Mouse (Mus musculus) T-helper 17 cell (primary cell): ENCODE results near the gene Tmem59l.

Experiments used
- in situ Hi-C, 2 experiments: fragments of 300-600 bp; cut with MboI, MseI; formaldehyde crosslinking; loops; 1 replicate in 1 of 2; 2 replicates in 1 of 2; pipeline ENCODE4 v1.15.1; 2025; ENCODE audit warnings: high pct_unique_total_duplicates in 2 of 2

The Tmem59l gene

GRCm38 (mm10) chr8:70490061-70490879, 3.1 kb upstream of the Tmem59l start:
- in situ Hi-C loops: loop anchor here in 1 of 2 experiments (5.0 kb wide), 1 partner anchor 113 kb away; no protein-coding TSS in a partner anchor

GRCm38 (mm10) chr8:70489576-70489975, 2.4 kb upstream of the Tmem59l start:
- in situ Hi-C loops: loop anchor here in 1 of 2 experiments (5.0 kb wide), 1 partner anchor 42 kb away; no protein-coding TSS in a partner anchor

- in situ Hi-C loops: loop anchor here in 1 of 2 experiments (5.0 kb wide), 1 partner anchor 42 kb away; no protein-coding TSS in a partner anchor
These were observed 1.8 kb upstream of the Tmem59l start for GRCm38 (mm10) chr8:70488931-70489470.

- in situ Hi-C loops: loop anchor here in 1 of 2 experiments (5.0 kb wide), 1 partner anchor 41 kb away; no protein-coding TSS in a partner anchor
These were observed 1.0 kb upstream of the Tmem59l start for GRCm38 (mm10) chr8:70487993-70488796.

GRCm38 (mm10) chr8:70486191-70486681, 922 bp downstream of the Tmem59l start:
- in situ Hi-C loops: loop anchor here in 1 of 2 experiments (5.0 kb wide), 1 partner anchor 39 kb away; no protein-coding TSS in a partner anchor

GRCm38 (mm10) chr8:70482943-70483342, 4.2 kb downstream of the Tmem59l start:
- in situ Hi-C loops: no loop called here

- in situ Hi-C loops: no loop called here
These were observed 5.2 kb downstream of the Tmem59l start for GRCm38 (mm10) chr8:70481908-70482307.

- in situ Hi-C loops: no loop called here
These were observed 9.7 kb downstream of the Tmem59l start for GRCm38 (mm10) chr8:70477269-70477982.

- in situ Hi-C loops: no loop called here
These were observed 10.6 kb downstream of the Tmem59l start, which contains the start of gene Klhl26 for GRCm38 (mm10) chr8:70476333-70477268. Gene Klhl26, minus strand, starts transcription at chr8:70476968.

- in situ Hi-C loops: no loop called here
These were observed 15.3 kb downstream of the Tmem59l start for GRCm38 (mm10) chr8:70471856-70472255.

- in situ Hi-C loops: no loop called here
These were observed 17.2 kb downstream of the Tmem59l start for GRCm38 (mm10) chr8:70469938-70470337.

GRCm38 (mm10) chr8:70469295-70469916, 17.8 kb downstream of the Tmem59l start:
- in situ Hi-C loops: no loop called here

GRCm38 (mm10) chr8:70468733-70469132, 18.4 kb downstream of the Tmem59l start:
- in situ Hi-C loops: no loop called here

GRCm38 (mm10) chr8:70467907-70468306, 19.3 kb downstream of the Tmem59l start:
- in situ Hi-C loops: no loop called here

- in situ Hi-C loops: no loop called here
These were observed 19.9 kb downstream of the Tmem59l start for GRCm38 (mm10) chr8:70467229-70467725.

GRCm38 (mm10) chr8:70466771-70467170, 20.4 kb downstream of the Tmem59l start:
- in situ Hi-C loops: no loop called here

- in situ Hi-C loops: no loop called here
These were observed 20.9 kb downstream of the Tmem59l start for GRCm38 (mm10) chr8:70466305-70466704.

GRCm38 (mm10) chr8:70465701-70466100, 21.5 kb downstream of the Tmem59l start:
- in situ Hi-C loops: no loop called here

- in situ Hi-C loops: no loop called here
These were observed 23.0 kb downstream of the Tmem59l start for GRCm38 (mm10) chr8:70464162-70464561.
